Mouse (Mus musculus): Measurements from ENCODE around the gene Pik3r2. TPM values are rescaled to one million over a fixed set of nuclear protein-coding genes. Genes with fewer than 3 reads are reported as not detected.
A peak's percentile ranks its signal among the peaks of the same experiment; 100 is the strongest.

Pik3r2 gene
- polyA plus RNA-seq, 1 experiment from 2014 or later = 92.5 TPM

- Histone ChIP-seq H3K36me3 (no peaks in the 10 kb centered on the region), H3K4me2 (replicated peaks) (no peak overlapping the region), H3K4me3 (replicated peaks) (no peak overlapping the region), H3K27me3 (peaks cover 52% of the 10 kb centered on the region), H3K9ac (no peak overlapping the region), H3K27ac (replicated peaks) (no peak overlapping the region), H3K4me1 (peaks cover 5% of the 10 kb centered on the region; the same call in 1 of the 2 replicates), H3K9me3 (replicated peaks) (no peaks in the 10 kb centered on the region)
- no peak for ATAC-seq (ENCODE audit: insufficient number of reproducible peaks, low FRiP score, low TSS enrichment, low read depth)
- WGBS = 44% methylated on average over 11 of the region's 11 CpGs
Observed at GRCm38 (mm10) chr8:70726721-70727120, 49.8 kb downstream of the Pik3r2 start.

DNA sequence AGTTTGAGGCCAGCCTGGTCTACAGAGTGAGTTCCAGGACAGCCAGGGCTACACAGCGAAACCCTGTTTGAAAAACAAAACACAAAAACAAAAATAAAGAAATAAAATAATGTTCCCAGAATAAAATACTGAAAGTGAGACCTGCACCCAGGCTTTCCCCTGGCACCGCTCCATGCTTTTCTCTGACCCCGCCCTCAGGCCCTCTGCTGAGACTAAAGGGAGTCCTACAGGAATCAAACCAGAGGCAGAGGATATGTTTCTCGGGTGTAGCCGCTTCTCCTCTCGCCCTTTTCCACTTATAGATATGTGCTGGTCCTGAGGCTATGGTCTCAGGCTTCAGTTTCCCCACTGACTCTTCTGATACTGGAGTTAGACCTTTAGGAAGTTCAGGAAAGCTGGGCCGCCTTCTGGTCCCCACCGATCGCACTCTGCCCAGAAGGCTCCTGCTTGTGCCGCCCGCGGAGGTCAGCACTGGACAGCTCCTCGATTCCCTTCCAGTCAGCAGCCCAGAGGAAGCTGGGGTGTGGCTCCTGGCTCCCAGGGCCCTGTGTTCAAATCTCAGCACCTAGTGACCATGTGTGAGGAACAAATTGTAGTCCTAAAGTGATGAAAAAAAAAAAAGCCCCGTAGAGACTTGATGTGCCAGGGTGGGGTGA is 50.6 kb downstream of the Pik3r2 start:
- no peak for ATAC-seq (ENCODE audit: insufficient number of reproducible peaks, low FRiP score, low TSS enrichment, low read depth)
- Histone ChIP-seq H3K4me2 (replicated peaks) (no peak overlapping the region), H3K4me1 (peaks cover 5% of the 10 kb centered on the region; the same call in 1 of the 2 replicates), H3K27me3 (peaks cover 47% of the 10 kb centered on the region), H3K4me3 (replicated peaks) (no peak overlapping the region), H3K27ac (replicated peaks) (no peak overlapping the region), H3K9ac (no peak overlapping the region), H3K9me3 (replicated peaks) (no peaks in the 10 kb centered on the region), H3K36me3 (no peaks in the 10 kb centered on the region)
- 24% methylated on average over 14 of the region's 14 CpGs for WGBS

DNA sequence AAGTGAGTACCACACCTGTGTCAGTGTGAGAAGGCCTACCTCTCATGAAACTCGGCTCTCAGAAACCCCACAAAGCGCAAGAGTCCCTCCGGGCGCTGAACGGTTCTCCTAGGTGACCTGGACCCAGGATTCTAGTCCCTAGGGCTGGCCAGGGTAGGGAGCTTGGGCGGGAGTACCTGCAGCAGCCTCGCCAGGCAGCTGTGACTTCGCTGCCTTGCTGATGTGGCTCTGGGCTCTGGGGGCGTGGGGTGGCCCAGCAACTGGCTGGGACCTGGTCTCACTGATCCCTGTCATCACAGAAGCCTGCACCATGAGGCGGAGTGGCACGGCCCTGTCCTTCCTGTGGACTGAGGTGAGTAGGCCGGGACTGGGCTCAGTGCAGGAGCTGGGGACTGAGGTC is 52.3 kb downstream of the Pik3r2 start:
- no peak overlapping the region for H3K27ac ChIP-seq (replicated peaks)
- H3K27me3 ChIP-seq = peaks cover 31% of the 10 kb centered on the region
- H3K4me1 ChIP-seq = no peaks in the 10 kb centered on the region
- H3K4me3 ChIP-seq (replicated peaks) = no peak overlapping the region
- H3K9me3 ChIP-seq (replicated peaks) = no peaks in the 10 kb centered on the region
- ATAC-seq (ENCODE audit: insufficient number of reproducible peaks, low FRiP score, low TSS enrichment, low read depth) = no peak
- H3K9ac ChIP-seq = no peak overlapping the region
- no peaks in the 10 kb centered on the region for H3K36me3 ChIP-seq
- WGBS = 73% methylated on average over 12 of the region's 12 CpGs
- no peak overlapping the region for H3K4me2 ChIP-seq (replicated peaks)

DNA sequence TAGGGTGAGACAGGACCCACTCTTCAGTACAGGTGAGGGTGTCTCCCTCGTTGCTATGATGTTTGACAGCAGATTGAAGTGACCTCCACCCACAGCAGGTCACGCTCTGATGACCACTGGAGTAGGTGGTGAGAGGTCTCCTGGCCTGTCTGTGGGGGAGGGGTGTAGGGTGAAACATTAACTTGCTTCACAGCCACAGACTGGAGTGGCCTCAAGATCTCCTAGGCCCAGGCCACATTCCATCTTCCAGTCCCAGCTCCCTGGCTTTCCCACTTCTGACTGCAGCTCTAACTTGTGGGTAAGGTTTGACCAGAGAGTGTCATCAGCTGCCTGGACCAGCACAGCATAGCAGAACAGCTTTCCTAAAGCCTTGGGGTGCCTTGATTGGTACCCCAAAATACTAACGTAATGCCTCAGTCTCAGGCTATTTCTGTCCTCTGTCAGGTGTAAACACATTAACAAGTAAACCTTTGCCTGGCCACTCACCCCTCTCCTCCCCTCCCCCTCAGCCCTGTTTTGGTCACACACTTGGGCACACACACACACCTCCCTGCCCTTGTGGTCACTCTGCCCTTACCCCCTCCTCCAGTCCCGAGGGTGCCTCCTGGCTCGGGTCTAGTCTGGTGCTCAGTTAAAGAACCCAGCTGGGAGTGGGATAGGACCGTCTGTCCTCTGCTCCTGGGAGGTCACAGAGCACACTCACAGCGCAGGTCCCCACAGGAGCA is 52.9 kb downstream of the Pik3r2 start, which contains the start of gene Pde4c:
Pde4c (plus strand) TSS at position 235 of the 725 bp plus-strand sequence.
- Histone ChIP-seq H3K4me3 (replicated peaks) (no peak within 1 kb of the TSS), H3K36me3 (no peaks in the 10 kb centered on the region), H3K4me2 (replicated peaks) (no peak within 1 kb of the TSS), H3K4me1 (no peaks in the 10 kb centered on the region), H3K9ac (no peak within 1 kb of the TSS), H3K27me3 (peaks cover 26% of the 10 kb centered on the region), H3K9me3 (replicated peaks) (no peaks in the 10 kb centered on the region), H3K27ac (replicated peaks) (no peak within 1 kb of the TSS)
- no peak for ATAC-seq (ENCODE audit: insufficient number of reproducible peaks, low FRiP score, low TSS enrichment, low read depth)
- WGBS = 58% methylated on average over 7 of the region's 7 CpGs

DNA sequence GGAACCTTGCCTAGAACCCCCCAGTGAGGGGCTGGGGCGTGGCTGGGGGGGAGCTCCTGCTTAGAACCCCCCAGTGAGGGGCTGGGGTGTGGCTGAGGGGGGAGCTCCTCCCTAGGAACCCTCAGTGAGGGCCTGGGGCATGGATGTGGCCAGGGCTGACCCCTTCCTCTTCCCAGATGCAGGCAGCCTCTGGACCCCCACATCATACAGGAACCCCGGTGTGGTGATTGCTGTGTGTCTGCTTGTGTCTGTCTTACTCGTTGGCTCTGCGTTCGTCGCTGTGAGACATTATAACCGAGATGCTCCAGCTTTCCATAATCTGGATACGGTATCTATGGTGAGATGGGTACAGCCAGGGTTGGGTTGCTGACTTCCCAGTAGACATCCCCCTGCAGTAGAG is 54.9 kb downstream of the Pik3r2 start:
- Histone ChIP-seq H3K4me1 (no peaks in the 10 kb centered on the region), H3K9ac (no peak overlapping the region), H3K36me3 (no peaks in the 10 kb centered on the region), H3K27ac (replicated peaks) (no peak overlapping the region), H3K27me3 (peaks cover 10% of the 10 kb centered on the region), H3K4me2 (replicated peaks) (no peak overlapping the region), H3K4me3 (replicated peaks) (no peak overlapping the region), H3K9me3 (replicated peaks) (no peaks in the 10 kb centered on the region)
- WGBS = 80% methylated on average over 8 of the region's 8 CpGs
- ATAC-seq (ENCODE audit: insufficient number of reproducible peaks, low FRiP score, low TSS enrichment, low read depth) = no peak

DNA sequence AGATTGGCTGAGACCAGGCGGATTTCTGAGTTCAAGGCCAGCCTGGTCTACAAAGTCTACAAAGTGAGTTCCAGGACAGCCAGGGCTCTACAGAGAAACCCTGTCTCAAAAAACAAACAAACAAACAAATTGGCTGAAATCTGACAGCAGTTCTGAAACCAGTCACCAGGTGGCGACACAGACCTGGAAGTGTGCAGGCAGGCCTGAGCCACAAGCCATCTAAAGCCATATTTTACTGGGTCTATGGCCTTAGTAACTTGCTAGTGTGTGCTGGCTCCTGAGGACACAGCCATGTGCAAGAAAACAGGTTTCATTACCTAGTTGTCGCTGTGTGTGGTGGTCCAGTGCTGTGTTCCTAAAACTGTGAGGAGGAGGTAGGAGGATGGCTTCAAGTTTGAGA is 55.8 kb downstream of the Pik3r2 start:
- Histone ChIP-seq H3K4me1 (no peaks in the 10 kb centered on the region), H3K9me3 (replicated peaks) (no peaks in the 10 kb centered on the region), H3K4me2 (replicated peaks) (no peak overlapping the region), H3K4me3 (replicated peaks) (no peak overlapping the region), H3K27ac (replicated peaks) (no peak overlapping the region), H3K9ac (no peak overlapping the region), H3K36me3 (no peaks in the 10 kb centered on the region), H3K27me3 (peaks cover 2% of the 10 kb centered on the region; the same call in 1 of the 2 replicates)
- ATAC-seq (ENCODE audit: insufficient number of reproducible peaks, low FRiP score, low TSS enrichment, low read depth) = 0 out of 2 replicates have a peak, but pooled peaks have one; percentile 43
- WGBS = 1% methylated on average over 3 of the region's 3 CpGs

- H3K4me1 ChIP-seq = no peaks in the 10 kb centered on the region
- no peaks in the 10 kb centered on the region for H3K27me3 ChIP-seq
- no peaks in the 10 kb centered on the region for H3K36me3 ChIP-seq
- no peak overlapping the region for H3K4me2 ChIP-seq (replicated peaks)
- 55% methylated on average over 9 of the region's 9 CpGs for WGBS
- H3K27ac ChIP-seq (replicated peaks) = no peak overlapping the region
- ATAC-seq (ENCODE audit: insufficient number of reproducible peaks, low FRiP score, low TSS enrichment, low read depth) = no peak
- H3K4me3 ChIP-seq (replicated peaks) = no peak overlapping the region
- H3K9me3 ChIP-seq (replicated peaks) = no peaks in the 10 kb centered on the region
- no peak overlapping the region for H3K9ac ChIP-seq
Observed at GRCm38 (mm10) chr8:70719796-70720270, 56.7 kb downstream of the Pik3r2 start.

- no peaks in the 10 kb centered on the region for H3K27me3 ChIP-seq
- no peak within 1 kb of the TSS for H3K9ac ChIP-seq
- no peaks in the 10 kb centered on the region for H3K36me3 ChIP-seq
- WGBS = 3% methylated on average over 16 of the region's 19 CpGs
- H3K27ac ChIP-seq (replicated peaks) = no peak within 1 kb of the TSS
- no peak within 1 kb of the TSS for H3K4me3 ChIP-seq (replicated peaks)
- no peak for ATAC-seq (ENCODE audit: insufficient number of reproducible peaks, low FRiP score, low TSS enrichment, low read depth)
- H3K4me2 ChIP-seq (replicated peaks) = no peak within 1 kb of the TSS
- H3K4me1 ChIP-seq = no peaks in the 10 kb centered on the region
- H3K9me3 ChIP-seq (replicated peaks) = no peaks in the 10 kb centered on the region
Observed at GRCm38 (mm10) chr8:70718297-70718696, 58.2 kb downstream of the Pik3r2 start, which contains the start of gene Gm3336. TSS of gene Gm3336 (plus strand) at chr8:70718543.

Small RNA genes within 50 kb of the gene (microRNA-seq; reads per million reads assigned to microRNA genes)
- gene Mir7240 (ENCODE audit: borderline number of aligned reads) = 0.69 reads per million

Other genes starting within 250 kb of the Pik3r2 start
- 310 and 324 TPM in 2 replicates for gene Fkbp8, start 249.0 kb downstream of the Pik3r2 start, polyA plus RNA-seq (2015; fragmentation: Nextera tagmentation; extraction: Ambion mirVana)
- 57.7 and 59.1 TPM in 2 replicates for gene Kxd1, start 248.8 kb downstream of the Pik3r2 start, polyA plus RNA-seq (2015; fragmentation: Nextera tagmentation; extraction: Ambion mirVana)
- gene Ell, start 237.3 kb downstream of the Pik3r2 start, polyA plus RNA-seq (2015; fragmentation: Nextera tagmentation; extraction: Ambion mirVana) = 19.6 and 22.7 TPM in 2 replicates
- 139 and 143 TPM in 2 replicates for gene Isyna1, start 182.3 kb downstream of the Pik3r2 start, polyA plus RNA-seq (2015; fragmentation: Nextera tagmentation; extraction: Ambion mirVana)
- gene Ssbp4, start 167.8 kb downstream of the Pik3r2 start, polyA plus RNA-seq (2015; fragmentation: Nextera tagmentation; extraction: Ambion mirVana) = 127 and 130 TPM in 2 replicates
- gene Lrrc25, start 160.6 kb downstream of the Pik3r2 start, polyA plus RNA-seq (2015; fragmentation: Nextera tagmentation; extraction: Ambion mirVana) = 2.9 and 4.0 TPM in 2 replicates
- 0.16 TPM in 2 replicates for gene Gdf15, start 144.3 kb downstream of the Pik3r2 start, polyA plus RNA-seq (2015; fragmentation: Nextera tagmentation; extraction: Ambion mirVana)
- 52.1 and 56.6 TPM in 2 replicates for gene Pgpep1, start 116.3 kb downstream of the Pik3r2 start, polyA plus RNA-seq (2015; fragmentation: Nextera tagmentation; extraction: Ambion mirVana)
- gene Lsm4, start 103.5 kb downstream of the Pik3r2 start, polyA plus RNA-seq (2015; fragmentation: Nextera tagmentation; extraction: Ambion mirVana) = 243 and 244 TPM in 2 replicates
- 97.7 and 99.6 TPM in 2 replicates for gene Jund, start 77.8 kb downstream of the Pik3r2 start, polyA plus RNA-seq (2015; fragmentation: Nextera tagmentation; extraction: Ambion mirVana)
- gene Iqcn, start 73.3 kb downstream of the Pik3r2 start, polyA plus RNA-seq (2015; fragmentation: Nextera tagmentation; extraction: Ambion mirVana) = 0.03 and 0.04 TPM in 2 replicates
- not detected in 2 replicates for gene Gm3336, start 58.2 kb downstream of the Pik3r2 start, polyA plus RNA-seq (2015; fragmentation: Nextera tagmentation; extraction: Ambion mirVana)
- gene Pde4c, start 53.0 kb downstream of the Pik3r2 start, polyA plus RNA-seq (2015; fragmentation: Nextera tagmentation; extraction: Ambion mirVana) = 0.16 and 0.29 TPM in 2 replicates
- gene Rab3a, start 22.0 kb downstream of the Pik3r2 start, polyA plus RNA-seq (2015; fragmentation: Nextera tagmentation; extraction: Ambion mirVana) = 22.7 and 28.6 TPM in 2 replicates
- gene Mpv17l2, start 15.8 kb downstream of the Pik3r2 start, polyA plus RNA-seq (2015; fragmentation: Nextera tagmentation; extraction: Ambion mirVana) = 41.7 and 42.3 TPM in 2 replicates
- gene Mast3, start 28.3 kb upstream of the Pik3r2 start, polyA plus RNA-seq (2015; fragmentation: Nextera tagmentation; extraction: Ambion mirVana) = 19.1 and 20.2 TPM in 2 replicates
- 0.26 and 0.28 TPM in 2 replicates for gene Il12rb1, start 31.7 kb upstream of the Pik3r2 start, polyA plus RNA-seq (2015; fragmentation: Nextera tagmentation; extraction: Ambion mirVana)
- 9.3 and 10.1 TPM in 2 replicates for gene Arrdc2, start 63.0 kb upstream of the Pik3r2 start, polyA plus RNA-seq (2015; fragmentation: Nextera tagmentation; extraction: Ambion mirVana)
- gene Kcnn1, start 86.5 kb upstream of the Pik3r2 start, polyA plus RNA-seq (2015; fragmentation: Nextera tagmentation; extraction: Ambion mirVana) = 3.8 and 5.6 TPM in 2 replicates
- 99.6 and 104 TPM in 2 replicates for gene Ccdc124, start 97.2 kb upstream of the Pik3r2 start, polyA plus RNA-seq (2015; fragmentation: Nextera tagmentation; extraction: Ambion mirVana)
- gene Slc5a5, start 116.0 kb upstream of the Pik3r2 start, polyA plus RNA-seq (2015; fragmentation: Nextera tagmentation; extraction: Ambion mirVana) = 0.45 and 0.64 TPM in 2 replicates
- gene Rpl18a, start 120.7 kb upstream of the Pik3r2 start, polyA plus RNA-seq (2015; fragmentation: Nextera tagmentation; extraction: Ambion mirVana) = 4,781 and 4,906 TPM in 2 replicates
- 50.1 and 50.2 TPM in 2 replicates for gene Map1s, start 129.2 kb upstream of the Pik3r2 start, polyA plus RNA-seq (2015; fragmentation: Nextera tagmentation; extraction: Ambion mirVana)

Measured in embryonic facial prominence, embryonic 15.5 days (tissue).